Mouse (Mus musculus): ENCODE results near the gene Prr9.

DNA sequence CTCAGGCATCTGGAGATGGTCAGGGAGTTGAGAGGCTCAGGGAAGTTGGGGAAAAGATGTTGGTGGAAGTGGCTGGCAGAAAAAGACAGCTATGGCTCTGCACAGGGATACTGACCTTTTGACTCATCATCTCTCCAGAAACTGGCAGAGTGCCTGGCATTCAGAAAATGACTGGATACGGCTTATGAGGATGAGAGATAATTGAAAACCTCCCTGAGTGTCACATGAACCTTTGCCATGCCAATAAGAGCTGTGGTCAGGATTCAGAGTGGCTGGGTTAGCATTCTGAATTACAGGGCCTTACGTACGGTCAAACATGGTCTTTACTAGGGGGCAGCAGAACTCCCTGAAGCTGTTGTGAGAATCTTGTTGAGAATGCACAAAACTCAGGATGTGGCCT, 2.8 kb downstream of the Prr9 start:
- TF ChIP-seq CTCF (IDR thresholded peaks at IDR 0.05; ENCODE audit: insufficient read depth, low read depth, low read length), result no peak
- no peak for TF ChIP-seq POLR2A (IDR thresholded peaks at IDR 0.05; ENCODE audit: insufficient read depth, low read depth, low read length)
